ENCODE assay signal across 11 mouse cellular contexts in the genomic region with DNA sequence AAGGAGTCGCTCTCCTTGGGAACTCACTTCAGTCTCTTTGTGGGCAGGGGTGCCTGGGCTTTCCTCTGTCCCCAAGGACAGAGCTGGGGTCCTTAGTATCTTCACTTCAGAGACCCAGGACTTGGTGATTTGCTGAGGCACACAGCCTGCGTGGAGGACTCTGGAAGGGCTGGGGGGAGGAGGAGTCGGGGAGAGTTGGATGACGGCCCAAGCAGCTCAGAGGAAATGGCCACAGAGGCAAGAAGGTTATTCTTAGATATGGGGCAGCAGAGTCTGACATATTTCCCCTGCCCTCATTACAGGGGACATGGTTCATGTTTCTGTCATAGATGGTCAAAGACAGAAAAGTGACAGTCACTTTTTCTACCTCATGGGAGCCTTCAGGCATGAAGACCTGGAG. TPM values are rescaled to one million over a fixed set of nuclear protein-coding genes. Genes with fewer than 3 reads are reported as not detected.
DNase-seq lines count a peak whose midpoint lies in the region; ATAC-seq and TF ChIP-seq lines count a peak whose summit lies in the region.
"Had no signal": no experiment of that assay in that cellular context is flagged by ENCODE, and none has a peak within 500 bp of the region (broad histone marks: within the 10 kb centered on the region; RNA-seq: fewer than 3 reads in every experiment).

No protein-coding gene starts in this region.

- peaks cover 8% of the 10 kb centered on the region for H3K4me1 ChIP-seq in lung, postnatal 0 days (ENCODE audit: insufficient read depth, low read depth, low read length)
- H3K4me1 ChIP-seq in hindbrain, embryonic 16.5 days (ENCODE audit: control insufficient read depth, insufficient read depth, low read depth, low read length) = no peaks in the 10 kb centered on the region
- H3K4me1 ChIP-seq: neural tube, embryonic 13.5 days had no signal

- 39% methylated on average over 4 of the region's 4 CpGs for WGBS in lung, postnatal 0 days
- WGBS in hindbrain, embryonic 16.5 days = 71% methylated on average over 4 of the region's 4 CpGs

- no peaks in the 10 kb centered on the region for H3K36me3 ChIP-seq in lung, postnatal 0 days (ENCODE audit: insufficient read depth, low read length)
- no peaks in the 10 kb centered on the region for H3K36me3 ChIP-seq in hindbrain, embryonic 16.5 days (ENCODE audit: control insufficient read depth, insufficient read depth, low read length)

- intact Hi-C loops in heart, postnatal 25 days (cut with DNase I) = no loop called here

- no peaks in the 10 kb centered on the region for H3K27me3 ChIP-seq in lung, postnatal 0 days (replicated peaks; ENCODE audit: insufficient read depth, low read length)
- no peaks in the 10 kb centered on the region for H3K27me3 ChIP-seq in hindbrain, embryonic 16.5 days (replicated peaks; ENCODE audit: control insufficient read depth, insufficient read depth, low read length)
- H3K27me3 ChIP-seq: neural tube, embryonic 13.5 days had no signal

- TF ChIP-seq CTCF in lung, postnatal 0 days (IDR thresholded peaks at IDR 0.05) = no peak

- peak; percentile 52 for ATAC-seq in lung, postnatal 0 days
- ATAC-seq in hindbrain, embryonic 16.5 days = no peak

- no peak overlapping the region for H3K27ac ChIP-seq in lung, postnatal 0 days (ENCODE audit: low read length)
- no peak overlapping the region for H3K27ac ChIP-seq in hindbrain, embryonic 16.5 days (ENCODE audit: low read depth, low read length)
- H3K27ac ChIP-seq: liver, embryonic 14.5 days; neural tube, embryonic 13.5 days had no signal

- no peak overlapping the region for H3K9ac ChIP-seq in lung, postnatal 0 days (replicated peaks; ENCODE audit: low read depth)
- H3K9ac ChIP-seq in hindbrain, embryonic 16.5 days (ENCODE audit: low read depth, low read length) = no peak overlapping the region
- H3K9ac ChIP-seq: liver, embryonic 14.5 days; neural tube, embryonic 13.5 days had no signal

- DNase-seq in adrenal gland, postnatal 36 days = peak; percentile 67 to 76
- DNase-seq in gastrocnemius, postnatal 25 days = peak; percentile 67
- DNase-seq in heart, postnatal 25 days (ENCODE audit: low spot score) = peak; percentile 43
- DNase-seq in lung, postnatal 0 days (ENCODE audit: low spot score) = peak; percentile 48
- DNase-seq in layer of hippocampus, postnatal 10 days (ENCODE audit: low spot score in 2 of 2) = no peak
- no peak for DNase-seq in testis, postnatal 10 days (ENCODE audit: low spot score)
- DNase-seq in thymus, postnatal 4 days = no peak

- no peak overlapping the region for H3K4me3 ChIP-seq in lung, postnatal 0 days (ENCODE audit: low read depth, low read length)
- no peak overlapping the region for H3K4me3 ChIP-seq in hindbrain, embryonic 16.5 days (ENCODE audit: low read length)
- H3K4me3 ChIP-seq: neural tube, embryonic 13.5 days had no signal

- TF ChIP-seq EP300 in lung, postnatal 0 days (IDR thresholded peaks at IDR 0.05) = no peak

- no peak overlapping the region for H3K4me2 ChIP-seq in lung, postnatal 0 days (replicated peaks; ENCODE audit: low read depth, low read length)
- H3K4me2 ChIP-seq in hindbrain, embryonic 16.5 days (ENCODE audit: low read length) = no peak overlapping the region
- H3K4me2 ChIP-seq: neural tube, embryonic 13.5 days had no signal

- H3K9me3 ChIP-seq in lung, postnatal 0 days (ENCODE audit: low read length) = no peaks in the 10 kb centered on the region
- no peaks in the 10 kb centered on the region for H3K9me3 ChIP-seq in hindbrain, embryonic 16.5 days (ENCODE audit: control insufficient read depth, low read length)
- H3K9me3 ChIP-seq: G1E; neural tube, embryonic 13.5 days had no signal

RNA-seq across cellular contexts. Expression of a gene that starts 13.2 kb away (rescaled TPM):
- total RNA-seq in adrenal gland, postnatal 36 days (2021) = 1 to 10 TPM; 4.1 to 4.8 TPM
- 1 to 10 TPM in 1 of 2 experiments, under 1 TPM in 1; 0.59 to 1.3 TPM for total RNA-seq in gastrocnemius, postnatal 25 days (2021)
- 10 to 100 TPM in 1 of 2 experiments, 1 to 10 TPM in 1; 9.3 to 11.8 TPM for total RNA-seq in heart, postnatal 25 days (2021)
- polyA plus RNA-seq in lung, postnatal 0 days (2015; fragmentation: Nextera tagmentation; extraction: Ambion mirVana) = 33.8 and 34.6 TPM in 2 replicates
- not detected for total RNA-seq in layer of hippocampus, postnatal 10 days (2021)
- polyA plus RNA-seq in hindbrain, embryonic 16.5 days (2015; fragmentation: Nextera tagmentation; extraction: Ambion mirVana) = 0.29 and 0.65 TPM in 2 replicates
- total RNA-seq: G1E had no signal
- polyA plus RNA-seq: G1E had no signal

RNA-seq across cellular contexts. Expression of a gene that starts 23.5 kb away (rescaled TPM):
- total RNA-seq in adrenal gland, postnatal 36 days (2021) = 100 to 1,000 TPM; 495 to 614 TPM
- 10 to 100 TPM; 21.2 to 34.5 TPM for total RNA-seq in gastrocnemius, postnatal 25 days (2021)
- 10 to 100 TPM; 61.7 to 65.1 TPM for total RNA-seq in heart, postnatal 25 days (2021)
- polyA plus RNA-seq in lung, postnatal 0 days (2015; fragmentation: Nextera tagmentation; extraction: Ambion mirVana) = 343 and 439 TPM in 2 replicates
- 1 to 10 TPM; 2.4 to 2.9 TPM for total RNA-seq in layer of hippocampus, postnatal 10 days (2021)
- polyA plus RNA-seq in hindbrain, embryonic 16.5 days (2015; fragmentation: Nextera tagmentation; extraction: Ambion mirVana) = 11.5 and 12.7 TPM in 2 replicates

RNA-seq across cellular contexts. Expression of a gene that starts 23.7 kb away (rescaled TPM):
- 10 to 100 TPM; 35.2 to 39.4 TPM for total RNA-seq in adrenal gland, postnatal 36 days (2021)
- 10 to 100 TPM; 18.6 to 21.4 TPM for total RNA-seq in gastrocnemius, postnatal 25 days (2021)
- 10 to 100 TPM; 36.6 to 39.6 TPM for total RNA-seq in heart, postnatal 25 days (2021)
- 22.8 and 24.7 TPM in 2 replicates for polyA plus RNA-seq in lung, postnatal 0 days (2015; fragmentation: Nextera tagmentation; extraction: Ambion mirVana)
- total RNA-seq in layer of hippocampus, postnatal 10 days (2021) = 10 to 100 TPM; 26.8 to 31.7 TPM
- 29.4 and 32.7 TPM in 2 replicates for polyA plus RNA-seq in hindbrain, embryonic 16.5 days (2015; fragmentation: Nextera tagmentation; extraction: Ambion mirVana)

RNA-seq across cellular contexts. Expression of a gene that starts 29.2 kb away (rescaled TPM):
- total RNA-seq in adrenal gland, postnatal 36 days (2021) = 1 to 10 TPM; 7.6 to 7.7 TPM
- total RNA-seq in gastrocnemius, postnatal 25 days (2021) = 1 to 10 TPM; 2.2 to 6.3 TPM
- total RNA-seq in heart, postnatal 25 days (2021) = 10 to 100 TPM; 49.0 to 53.0 TPM
- 13.8 and 13.9 TPM in 2 replicates for polyA plus RNA-seq in lung, postnatal 0 days (2015; fragmentation: Nextera tagmentation; extraction: Ambion mirVana)
- 10 to 100 TPM; 49.4 to 53.1 TPM for total RNA-seq in layer of hippocampus, postnatal 10 days (2021)
- polyA plus RNA-seq in hindbrain, embryonic 16.5 days (2015; fragmentation: Nextera tagmentation; extraction: Ambion mirVana) = 119 and 127 TPM in 2 replicates

RNA-seq across cellular contexts. Expression of a gene that starts 55.1 kb away (rescaled TPM):
- total RNA-seq in adrenal gland, postnatal 36 days (2021) = 10 to 100 TPM; 33.4 to 41.1 TPM
- 1 to 10 TPM; 4.2 to 4.9 TPM for total RNA-seq in gastrocnemius, postnatal 25 days (2021)
- total RNA-seq in heart, postnatal 25 days (2021) = 1 to 10 TPM; 5.5 to 6.1 TPM
- polyA plus RNA-seq in lung, postnatal 0 days (2015; fragmentation: Nextera tagmentation; extraction: Ambion mirVana) = 12.3 TPM in 2 replicates
- 10 to 100 TPM; 18.2 to 19.6 TPM for total RNA-seq in layer of hippocampus, postnatal 10 days (2021)
- polyA plus RNA-seq in hindbrain, embryonic 16.5 days (2015; fragmentation: Nextera tagmentation; extraction: Ambion mirVana) = 42.6 and 49.6 TPM in 2 replicates

Comparison
In these comparisons a context has a peak if more than half of its experiments do, and no peak if none do; other contexts are left out.
1. DNase-seq: peak in adrenal gland, postnatal 36 days (2 of 2), gastrocnemius, postnatal 25 days (single experiment), heart, postnatal 25 days (single experiment) and lung, postnatal 0 days (single experiment); none in layer of hippocampus, postnatal 10 days (0 of 2), testis, postnatal 10 days (single experiment) and thymus, postnatal 4 days (single experiment).
2. RNA of a gene that starts 23.5 kb away (total RNA-seq): 495 to 614 TPM in adrenal gland, postnatal 36 days; 61.7 to 65.1 TPM in heart, postnatal 25 days, 21.2 to 34.5 TPM in gastrocnemius, postnatal 25 days and 2.4 to 2.9 TPM in layer of hippocampus, postnatal 10 days; every median in the first group is over 4 times any median in the second.